Mouse (Mus musculus): Measurements from ENCODE around the gene Dhcr24.

Gene Dhcr24

DNA sequence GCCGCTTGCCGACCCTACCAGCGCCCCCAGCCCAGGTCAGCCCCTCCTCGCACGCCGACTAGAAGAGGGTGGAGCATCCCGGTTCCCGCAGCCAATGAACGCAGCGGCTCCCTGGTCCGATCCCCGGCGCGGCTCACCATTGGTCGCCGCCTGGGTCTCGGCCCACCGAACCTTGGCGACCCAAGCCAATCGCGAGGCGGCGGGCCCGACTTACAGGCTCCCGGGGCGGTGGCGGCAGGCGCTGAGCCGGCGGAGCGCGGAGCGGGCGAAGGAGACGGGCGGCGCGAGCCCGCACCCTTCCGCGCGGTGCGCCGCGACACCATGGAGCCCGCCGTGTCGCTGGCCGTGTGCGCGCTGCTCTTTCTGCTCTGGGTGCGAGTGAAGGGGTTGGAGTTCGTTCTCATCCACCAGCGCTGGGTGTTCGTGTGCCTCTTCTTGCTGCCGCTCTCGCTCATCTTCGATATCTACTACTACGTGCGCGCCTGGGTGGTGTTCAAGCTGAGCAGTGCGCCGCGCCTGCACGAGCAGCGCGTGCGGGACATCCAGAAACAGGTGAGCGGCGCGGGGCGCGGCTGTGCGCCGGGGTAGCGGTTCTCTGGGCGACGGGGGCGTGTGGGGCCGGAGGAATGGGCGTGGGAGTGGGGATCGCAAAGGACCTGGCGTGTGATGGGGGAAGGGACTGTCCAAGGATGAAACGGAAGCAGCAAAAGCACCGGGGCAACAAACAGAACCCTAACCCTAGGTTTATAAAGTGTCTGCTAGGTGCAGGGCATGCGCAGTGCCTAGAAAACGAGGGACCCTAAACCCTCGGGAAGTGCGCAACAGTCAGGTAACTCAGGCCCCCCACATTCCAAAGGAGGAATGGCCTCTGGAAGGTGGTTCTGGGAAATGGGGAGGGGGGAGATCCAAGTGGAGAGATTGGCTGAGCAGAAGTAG is at the start of gene Dhcr24:
Gene Dhcr24 (plus strand): TSS at position 193 of the 936 bp plus-strand sequence.
- DNase-seq (ENCODE audit: low read depth, low spot score) = peak; percentile 73

- no peak for DNase-seq (ENCODE audit: low read depth, low spot score)
Observed at GRCm38 (mm10) chr4:106514606-106515005, 46.2 kb upstream of the Dhcr24 start.

- DNase-seq (ENCODE audit: low read depth, low spot score) = no peak
Observed at GRCm38 (mm10) chr4:106522547-106522946, 38.3 kb upstream of the Dhcr24 start.

- no peak for DNase-seq (ENCODE audit: low read depth, low spot score)
Observed at GRCm38 (mm10) chr4:106524131-106524530, 36.7 kb upstream of the Dhcr24 start.

- no peak for DNase-seq (ENCODE audit: low read depth, low spot score)
Observed at GRCm38 (mm10) chr4:106525001-106525400, 35.8 kb upstream of the Dhcr24 start.

DNA sequence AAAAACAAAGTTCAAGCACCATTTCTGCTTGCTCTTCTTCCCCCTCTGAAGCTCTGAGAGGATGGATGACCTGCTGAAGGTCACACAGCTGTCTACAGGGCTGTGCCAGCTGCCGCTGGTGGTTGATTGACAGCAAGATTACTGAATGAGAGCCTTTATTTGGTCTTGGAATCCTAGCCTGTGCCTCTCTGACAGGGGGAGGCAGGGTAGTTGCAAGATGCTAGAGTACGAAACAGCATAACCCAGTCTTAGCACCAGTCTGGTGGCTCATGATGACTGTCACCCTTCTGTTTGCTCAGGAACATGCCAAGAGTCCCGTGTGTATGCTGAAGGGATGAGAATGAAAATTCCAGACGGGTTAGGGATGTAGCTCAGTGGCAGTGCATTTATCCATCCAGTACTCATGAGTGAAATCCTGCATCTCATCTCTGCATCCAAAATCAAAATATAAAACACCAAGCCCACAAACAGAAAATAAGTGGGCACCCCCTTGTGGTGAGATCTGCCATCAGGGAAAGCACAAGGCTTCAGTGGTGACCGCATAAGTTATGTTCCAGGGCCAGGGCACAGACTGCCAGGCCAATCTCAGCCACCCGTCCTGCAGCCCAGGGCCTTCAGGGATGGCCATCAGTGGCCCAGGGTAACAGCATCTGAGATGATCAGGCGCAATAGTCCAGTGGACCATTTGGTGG is 32.8 kb upstream of the Dhcr24 start:
- DNase-seq (ENCODE audit: low read depth, low spot score) = peak; percentile 39

DNA sequence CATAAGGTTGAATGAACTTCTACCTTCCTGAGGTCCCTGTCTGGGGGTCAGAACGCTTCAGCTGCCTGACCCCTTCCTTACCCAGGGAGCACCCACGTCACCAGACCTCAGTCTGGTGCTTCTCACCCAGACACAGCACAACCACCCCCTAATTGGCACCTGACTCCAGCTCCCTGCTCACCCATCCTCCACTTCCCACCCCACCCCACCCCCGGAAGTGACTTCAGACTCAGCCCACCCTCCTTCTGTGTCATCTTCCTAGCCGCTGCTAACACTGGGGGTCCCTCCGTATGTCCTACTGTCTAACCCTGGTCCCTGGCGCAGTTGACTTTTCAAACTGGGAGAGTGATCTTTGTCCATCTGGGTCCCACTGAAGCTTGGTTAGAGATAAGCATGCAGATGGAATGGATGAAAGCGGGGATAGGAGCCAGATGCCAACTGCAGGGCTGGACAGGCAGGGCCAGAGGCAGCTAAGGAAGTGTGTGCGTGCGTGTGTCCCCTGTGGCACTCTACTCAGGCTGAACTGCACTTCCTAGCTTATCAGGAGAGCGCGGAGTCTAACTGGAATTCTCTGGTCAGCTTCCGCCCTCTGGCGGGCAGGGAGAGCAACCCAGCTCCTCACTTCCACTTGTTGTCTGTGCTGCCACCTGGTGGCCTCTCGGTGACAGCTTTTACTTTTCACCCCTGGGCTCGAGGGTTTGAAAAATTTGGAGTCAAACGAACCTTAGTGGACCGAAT is 31.3 kb upstream of the Dhcr24 start:
- DNase-seq (ENCODE audit: low read depth, low spot score) = peak; percentile 94

GRCm38 (mm10) chr4:106530113-106530482 is 30.7 kb upstream of the Dhcr24 start:
- DNase-seq (ENCODE audit: low read depth, low spot score) = no peak

GRCm38 (mm10) chr4:106533421-106534080 is 27.3 kb upstream of the Dhcr24 start:
- peak; percentile 17 for DNase-seq (ENCODE audit: low read depth, low spot score)

- DNase-seq (ENCODE audit: low read depth, low spot score) = no peak
Observed at GRCm38 (mm10) chr4:106534256-106534655, 26.6 kb upstream of the Dhcr24 start.

GRCm38 (mm10) chr4:106539756-106540155 is 21.1 kb upstream of the Dhcr24 start:
- no peak for DNase-seq (ENCODE audit: low read depth, low spot score)

DNA sequence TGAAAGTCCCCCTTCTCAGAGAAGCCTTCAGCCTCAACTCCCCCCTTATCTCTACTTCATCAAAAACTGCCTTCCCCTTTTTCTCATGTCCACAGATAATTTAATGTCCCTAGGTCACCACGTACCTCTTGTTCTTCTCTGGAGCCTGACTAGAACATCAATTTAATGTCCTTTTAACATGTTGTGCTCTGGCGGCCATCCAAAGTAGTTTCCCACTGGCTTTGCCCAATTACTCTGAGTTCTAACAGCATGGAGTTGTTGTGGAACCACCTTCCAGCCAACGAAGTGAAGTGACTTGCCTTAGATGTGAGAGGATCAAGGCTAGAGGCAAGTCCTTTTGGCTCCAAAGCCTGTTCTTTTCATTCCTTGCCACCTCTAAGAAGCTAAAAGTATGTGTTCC is 19.3 kb upstream of the Dhcr24 start:
- no peak for DNase-seq (ENCODE audit: low read depth, low spot score)

DNA sequence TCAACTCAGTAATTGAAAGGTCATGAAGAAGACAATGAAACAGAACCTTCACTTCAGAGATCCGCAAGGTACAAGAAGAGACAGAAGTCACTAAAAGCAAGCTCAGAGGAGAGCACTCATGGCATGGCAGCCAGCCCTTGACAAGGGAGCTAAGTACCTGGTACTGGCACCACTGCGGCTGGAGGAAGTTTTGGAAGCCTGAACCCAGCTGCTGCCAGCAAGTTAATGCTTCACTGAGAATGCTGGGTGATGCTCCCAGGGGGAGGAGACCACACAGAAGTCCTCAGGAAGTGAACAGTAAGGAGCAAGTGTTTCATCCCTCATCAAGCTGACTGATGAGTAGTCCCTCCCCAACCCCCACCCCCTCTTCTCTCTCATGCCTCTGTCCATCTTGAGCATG is 18.6 kb upstream of the Dhcr24 start:
- no peak for DNase-seq (ENCODE audit: low read depth, low spot score)

GRCm38 (mm10) chr4:106545817-106546373 is 14.9 kb upstream of the Dhcr24 start:
- DNase-seq (ENCODE audit: low read depth, low spot score) = no peak

GRCm38 (mm10) chr4:106546896-106547295 is 13.9 kb upstream of the Dhcr24 start:
- DNase-seq (ENCODE audit: low read depth, low spot score) = no peak

- no peak for DNase-seq (ENCODE audit: low read depth, low spot score)
Observed at GRCm38 (mm10) chr4:106548113-106548512, 12.7 kb upstream of the Dhcr24 start.

DNA sequence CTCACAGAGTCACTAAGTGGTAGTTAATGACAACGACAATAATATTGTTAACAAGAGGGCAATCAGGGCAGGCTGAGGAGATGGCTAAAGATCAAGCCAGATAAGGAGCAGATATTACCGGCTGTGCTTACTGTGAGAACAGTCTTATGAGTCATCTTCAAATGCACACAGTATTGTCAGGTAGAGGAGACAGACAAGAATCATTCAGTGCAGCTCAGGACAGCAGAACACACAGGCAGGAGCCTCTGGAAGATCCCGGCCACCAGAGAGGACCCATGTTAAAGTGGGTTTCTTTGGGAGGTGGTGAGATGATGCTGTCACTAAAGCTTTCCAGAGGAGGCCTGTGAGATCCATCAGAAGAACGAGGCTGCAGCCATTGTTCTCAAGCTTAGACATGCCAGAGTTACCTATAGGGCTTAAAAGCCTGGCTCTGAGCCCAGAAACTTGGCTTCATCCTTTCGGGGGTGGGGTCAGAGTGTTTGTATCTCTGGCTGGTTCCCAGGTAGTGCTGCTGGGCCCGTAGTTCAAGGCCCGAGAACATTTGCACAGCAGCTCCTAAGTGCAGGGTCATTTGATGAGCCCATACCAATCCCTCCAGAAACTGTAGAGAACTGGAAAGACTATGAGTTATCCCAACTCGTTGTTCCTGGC is 10.2 kb upstream of the Dhcr24 start:
- DNase-seq (ENCODE audit: low read depth, low spot score) = no peak

- no peak for DNase-seq (ENCODE audit: low read depth, low spot score)
Observed at GRCm38 (mm10) chr4:106557262-106557661, 3.6 kb upstream of the Dhcr24 start.

- DNase-seq (ENCODE audit: low read depth, low spot score) = no peak
Observed at GRCm38 (mm10) chr4:106557978-106558377, 2.9 kb upstream of the Dhcr24 start.

DNA sequence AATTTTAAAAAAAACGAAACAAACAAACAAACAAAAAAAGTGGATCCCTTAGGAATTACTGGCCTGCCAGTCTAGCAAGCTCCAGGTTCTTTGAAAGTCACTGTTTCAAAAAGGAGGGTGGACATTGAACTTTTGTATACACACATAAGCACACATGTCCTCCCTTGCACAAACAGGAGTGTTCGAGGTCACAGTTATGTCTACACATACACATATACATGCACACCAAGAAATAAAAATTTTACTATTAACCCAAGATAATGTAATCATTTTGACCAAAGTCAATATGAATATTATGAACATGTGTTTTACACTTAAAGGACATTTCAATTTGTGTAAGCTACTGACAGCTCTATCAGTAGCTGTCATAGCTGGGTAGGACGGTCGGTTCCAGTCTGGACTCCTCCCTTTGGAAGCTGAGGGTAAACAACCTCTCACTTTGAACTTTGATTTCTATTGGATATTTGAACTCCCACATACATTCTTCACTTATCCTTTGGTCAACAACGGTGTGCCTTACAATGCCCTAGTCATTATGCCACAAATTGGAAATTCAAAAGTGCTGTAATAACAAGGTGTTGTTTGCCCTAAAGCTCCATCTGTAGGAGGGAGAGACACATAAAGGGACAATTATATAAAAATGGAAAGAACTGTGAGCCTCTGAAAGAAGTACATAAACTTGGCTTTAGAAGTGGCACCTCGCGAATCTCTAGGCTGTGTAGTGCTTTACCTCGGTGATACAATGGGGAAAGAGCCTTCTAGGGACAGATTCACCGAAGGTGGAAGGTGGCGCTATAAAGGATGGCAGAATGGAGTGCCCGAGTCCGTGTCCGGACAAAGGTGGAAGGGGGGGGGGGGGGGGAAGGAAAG is 1.3 kb upstream of the Dhcr24 start:
- no peak for DNase-seq (ENCODE audit: low read depth, low spot score)
